Mouse (Mus musculus) spleen, adult 12 weeks (tissue): ENCODE measurements around the gene Susd3.
A peak's percentile ranks its signal among the peaks of the same experiment; 100 is the strongest.

Source experiments
- DNase-seq: peaks from one replicate; pipeline ENCODE4 v3.0.0; 2022; ENCODE audit warnings: low spot score

Gene Susd3

DNA sequence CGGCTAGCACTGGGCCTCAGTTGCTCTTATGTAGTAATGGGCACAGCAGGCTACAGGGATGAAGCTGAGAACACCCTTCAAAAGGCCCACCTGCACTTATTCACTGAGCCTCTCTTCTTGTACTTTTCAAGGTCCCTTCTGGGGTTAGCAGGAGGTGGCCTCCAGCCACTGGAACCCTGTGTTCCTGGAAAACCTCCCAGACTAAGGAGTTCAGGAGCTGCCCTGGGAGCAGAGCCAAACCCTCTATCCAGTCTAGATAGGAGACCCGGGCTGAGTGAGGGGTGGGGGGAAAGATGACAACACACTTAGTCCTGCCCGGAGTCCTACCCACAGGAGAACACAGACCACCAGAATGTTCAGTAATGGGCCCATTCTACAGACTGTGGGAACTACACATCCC, 2.5 kb downstream of the Susd3 start:
- no peak for DNase-seq

DNA sequence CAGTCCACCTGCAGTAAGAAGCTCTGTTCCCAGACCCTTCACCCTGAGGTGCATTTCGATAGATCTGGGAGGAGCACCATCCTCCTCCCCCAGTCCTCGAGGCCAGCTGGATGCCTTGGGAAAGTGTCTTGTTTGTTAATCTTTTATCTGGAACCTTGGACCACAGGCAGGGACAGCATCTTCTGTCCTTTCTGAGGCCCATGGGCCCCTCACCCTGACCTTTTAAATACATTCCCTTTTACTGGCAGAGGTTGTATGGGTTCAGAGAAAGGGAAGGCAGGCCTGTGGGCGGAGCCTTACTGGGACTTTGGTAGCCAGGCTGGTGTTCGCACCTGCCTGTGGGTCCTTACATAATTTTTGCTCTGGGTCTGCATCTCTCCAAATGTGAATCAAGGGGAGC, 3.3 kb downstream of the Susd3 start:
- DNase-seq: no peak

DNA sequence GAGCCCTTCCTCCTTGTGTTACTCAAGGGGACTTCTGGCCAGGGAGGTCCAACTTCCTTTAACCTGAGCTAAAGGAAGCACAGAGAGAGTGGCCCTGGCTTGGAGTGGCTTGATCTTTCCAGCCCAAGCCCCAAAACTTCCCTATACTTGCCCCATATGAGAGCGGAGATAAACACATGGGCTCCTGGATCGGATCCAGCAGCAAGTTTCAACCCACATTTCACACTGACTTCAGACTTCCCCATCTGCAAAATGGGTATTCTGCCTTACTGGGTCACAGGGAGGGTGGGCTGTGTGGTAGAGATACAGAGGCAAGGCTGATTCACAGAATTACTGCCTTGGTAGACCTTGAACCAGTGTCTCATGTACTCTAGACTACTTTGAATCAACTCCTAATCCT, 5.0 kb downstream of the Susd3 start:
- no peak for DNase-seq

DNA sequence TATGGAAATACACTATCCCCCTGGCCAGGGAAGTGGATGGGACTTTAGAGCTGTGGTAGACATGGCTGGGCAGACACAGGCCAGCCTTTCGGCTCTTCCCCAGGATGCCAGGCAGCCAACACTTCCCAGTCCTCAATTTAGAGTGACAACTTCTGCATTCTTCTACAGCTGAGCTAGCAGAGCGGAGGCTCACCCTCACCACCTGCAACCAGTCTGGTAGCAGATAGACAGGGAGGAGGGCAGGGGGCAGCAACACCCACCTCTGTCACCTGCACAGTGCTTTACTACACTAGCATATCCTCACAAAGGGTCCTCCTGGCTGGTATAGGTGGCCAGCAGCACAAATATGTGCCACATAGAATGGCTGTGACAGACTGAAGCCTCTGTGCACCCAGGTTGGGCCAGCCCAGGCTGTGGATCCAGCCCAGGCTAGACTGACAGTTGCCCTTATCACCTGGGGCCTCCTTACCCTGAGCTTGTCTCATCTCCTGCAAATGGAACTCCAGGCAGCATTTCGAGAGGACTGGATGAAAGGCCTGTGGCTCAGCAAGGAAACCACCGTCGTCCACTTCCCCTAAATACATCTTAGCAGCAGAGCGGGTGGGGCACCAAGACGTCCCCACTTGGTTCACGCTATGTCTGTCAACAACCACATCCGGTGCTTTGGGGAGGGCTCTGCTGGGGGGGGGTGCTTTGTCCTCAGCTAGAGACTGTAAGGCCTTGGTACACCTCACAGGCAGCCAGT, 6.0 kb downstream of the Susd3 start:
- DNase-seq: peak; percentile 62

DNA sequence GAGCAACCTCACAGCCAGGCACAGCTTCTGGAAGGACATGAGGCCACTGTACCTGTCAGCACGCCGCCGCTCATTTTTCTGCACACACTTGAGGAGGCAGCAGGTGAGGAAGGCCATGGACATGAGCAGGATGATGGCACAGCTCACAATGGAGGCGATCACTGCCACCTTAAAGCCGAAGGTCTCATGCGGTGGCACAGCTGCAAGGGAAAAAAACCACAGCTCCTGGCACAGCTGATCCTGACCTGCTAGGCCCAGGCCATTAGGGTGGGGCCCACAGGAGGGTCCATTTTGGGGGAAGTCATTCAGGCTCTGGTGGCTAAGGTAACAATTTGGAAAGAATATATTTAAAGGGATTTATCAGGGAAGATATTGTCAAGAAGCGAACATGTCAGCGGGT, 9.8 kb downstream of the Susd3 start:
- no peak for DNase-seq

DNA sequence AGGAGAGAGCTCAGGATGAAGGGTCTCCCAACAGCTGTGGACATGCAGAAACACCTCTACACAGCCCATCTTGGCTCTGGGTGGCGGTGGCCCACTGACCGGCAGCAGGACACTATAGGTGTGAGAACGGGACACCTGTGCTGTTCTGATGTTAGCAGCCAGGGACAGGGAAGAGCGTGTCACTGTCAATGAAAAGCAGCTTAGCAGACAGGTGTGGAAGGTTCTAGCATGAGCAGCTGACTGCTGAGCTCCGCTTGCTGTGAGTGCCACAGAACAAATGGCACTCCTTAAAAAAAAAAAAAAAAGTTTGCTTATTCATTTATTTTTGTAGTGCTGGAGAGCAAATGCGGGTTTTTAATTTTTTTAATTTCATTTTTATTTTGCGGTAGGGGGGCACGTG, 10.9 kb downstream of the Susd3 start:
- no peak for DNase-seq

GRCm38 (mm10) chr13:49234711-49235110, 13.8 kb downstream of the Susd3 start:
- DNase-seq: no peak

DNA sequence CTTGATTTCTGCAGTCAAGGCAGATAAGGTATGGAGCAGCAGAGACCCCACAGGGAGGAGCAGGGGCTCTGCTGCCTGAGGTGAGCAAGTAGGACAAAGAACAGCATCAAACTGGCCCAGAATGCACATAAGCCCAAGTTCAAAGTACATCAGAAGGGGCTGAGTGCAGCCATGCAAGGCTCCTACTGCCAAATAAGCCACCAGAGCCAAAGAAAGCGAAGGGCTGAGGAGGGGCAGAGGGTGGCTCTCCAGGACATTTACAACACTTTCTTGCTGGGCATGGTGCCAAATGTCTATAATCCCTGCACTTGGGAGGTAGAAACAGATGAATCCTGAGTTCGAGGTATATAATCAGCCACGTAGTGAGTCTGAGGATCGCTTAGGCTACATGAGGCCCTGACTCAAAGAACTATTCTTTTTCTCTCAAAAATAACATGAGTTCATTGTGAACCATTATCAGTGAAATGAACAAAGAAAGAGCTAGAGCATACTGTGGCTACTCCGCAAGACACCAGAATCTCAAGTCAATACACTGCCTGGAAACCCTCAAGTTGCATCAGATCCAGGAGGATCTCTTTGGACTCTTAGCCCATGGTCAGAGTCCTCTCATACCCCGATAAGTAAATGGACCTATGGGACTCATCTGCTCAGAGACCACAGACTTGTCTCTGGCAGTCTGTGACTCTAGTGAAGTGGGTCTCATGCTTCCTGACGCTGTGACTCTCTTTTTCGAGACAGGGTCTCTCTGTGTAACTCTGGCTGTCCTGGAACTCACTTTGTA, 14.5 kb downstream of the Susd3 start:
- no peak for DNase-seq

DNA sequence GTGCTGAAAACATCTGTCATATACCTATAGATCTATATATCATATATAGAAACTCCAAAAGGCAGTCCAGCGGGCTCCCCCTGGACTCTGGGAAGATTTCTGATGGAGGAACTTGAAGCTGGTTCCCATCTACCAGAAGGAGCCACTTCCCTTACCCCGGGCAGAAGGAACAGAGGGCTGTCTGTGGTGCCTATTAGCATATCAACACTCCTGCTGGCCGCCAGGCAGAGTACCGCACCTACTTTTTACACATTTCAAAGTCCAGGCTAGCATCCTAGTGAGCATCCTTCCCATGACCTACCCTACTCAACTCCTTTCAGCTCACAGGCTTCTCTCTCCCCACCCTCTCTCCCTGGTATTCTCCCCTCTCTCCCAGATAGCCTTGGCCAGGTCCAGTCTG, 22.9 kb downstream of the Susd3 start:
- DNase-seq: no peak

GRCm38 (mm10) chr13:49225159-49225558, 23.3 kb downstream of the Susd3 start:
- DNase-seq: no peak

DNA sequence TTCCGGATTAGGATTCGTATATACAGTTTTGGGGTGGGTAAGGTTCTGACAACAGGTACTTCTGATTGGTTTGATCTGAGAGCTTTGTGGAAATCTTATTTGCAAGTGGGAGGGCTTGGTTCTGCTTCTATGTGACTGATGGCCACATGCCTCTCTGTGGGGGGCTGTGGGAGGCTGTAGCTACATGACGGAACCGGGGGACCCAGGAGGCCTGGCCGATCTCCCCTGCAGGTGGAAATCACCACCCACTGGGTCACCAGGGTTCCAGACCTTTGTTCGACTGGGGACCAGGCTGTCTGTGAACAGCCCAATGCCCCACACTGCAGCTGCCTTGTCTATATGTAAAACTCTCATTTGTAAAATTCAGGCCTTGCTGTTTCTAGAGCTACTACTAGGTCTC, 23.8 kb downstream of the Susd3 start:
- DNase-seq: no peak

DNA sequence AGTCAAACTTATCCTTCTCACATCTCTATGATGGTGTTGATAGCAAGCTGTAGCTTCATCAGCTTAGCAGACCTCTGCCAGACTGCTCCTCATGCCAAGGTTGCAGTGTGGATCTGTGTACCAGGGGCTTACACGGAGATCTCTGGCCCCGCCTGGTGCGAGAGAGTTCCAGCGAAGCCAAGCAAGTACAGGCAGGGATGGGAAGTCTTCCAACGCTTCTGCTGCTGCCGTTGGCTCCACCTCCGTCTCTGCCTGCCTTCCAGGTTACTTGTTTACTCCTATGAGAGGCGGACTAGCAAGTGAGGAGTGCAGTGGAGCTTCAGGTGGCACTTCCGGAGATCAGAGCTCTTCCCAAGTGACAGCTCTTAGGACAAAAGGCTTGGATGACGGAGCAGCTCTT, 24.2 kb downstream of the Susd3 start:
- DNase-seq: no peak

GRCm38 (mm10) chr13:49220912-49221311, 27.6 kb downstream of the Susd3 start:
- no peak for DNase-seq

- DNase-seq: no peak
Observed at GRCm38 (mm10) chr13:49219367-49219766, 29.1 kb downstream of the Susd3 start.

GRCm38 (mm10) chr13:49218651-49219050, 29.9 kb downstream of the Susd3 start:
- no peak for DNase-seq

- no peak for DNase-seq
Observed at GRCm38 (mm10) chr13:49216808-49217561, 31.5 kb downstream of the Susd3 start.

- no peak for DNase-seq
Observed at GRCm38 (mm10) chr13:49216220-49216552, 32.3 kb downstream of the Susd3 start.

- DNase-seq: peak; percentile 88
Observed at GRCm38 (mm10) chr13:49215504-49216219, 32.8 kb downstream of the Susd3 start, which contains the start of gene Card19. TSS of gene Card19 (minus strand) at chr13:49216037.

DNA sequence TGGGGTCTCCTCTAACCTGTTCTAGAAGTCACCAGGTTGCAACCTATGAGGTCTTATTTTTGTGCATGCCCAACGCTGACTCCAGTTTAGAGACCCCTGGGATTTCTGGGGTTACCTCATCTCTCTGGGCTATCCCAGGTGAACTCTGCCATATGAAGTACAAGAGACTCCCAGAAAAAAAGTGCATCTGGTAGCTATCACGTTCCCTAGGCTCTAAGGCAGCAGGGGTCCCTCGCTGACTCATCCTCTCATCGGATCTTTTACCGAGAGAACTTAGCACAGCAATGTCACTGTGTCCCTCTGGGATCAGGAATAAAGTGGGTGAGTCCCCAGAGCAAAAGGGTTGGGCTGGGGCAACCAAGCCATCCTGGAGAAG, 33.4 kb downstream of the Susd3 start:
- DNase-seq: no peak

DNA sequence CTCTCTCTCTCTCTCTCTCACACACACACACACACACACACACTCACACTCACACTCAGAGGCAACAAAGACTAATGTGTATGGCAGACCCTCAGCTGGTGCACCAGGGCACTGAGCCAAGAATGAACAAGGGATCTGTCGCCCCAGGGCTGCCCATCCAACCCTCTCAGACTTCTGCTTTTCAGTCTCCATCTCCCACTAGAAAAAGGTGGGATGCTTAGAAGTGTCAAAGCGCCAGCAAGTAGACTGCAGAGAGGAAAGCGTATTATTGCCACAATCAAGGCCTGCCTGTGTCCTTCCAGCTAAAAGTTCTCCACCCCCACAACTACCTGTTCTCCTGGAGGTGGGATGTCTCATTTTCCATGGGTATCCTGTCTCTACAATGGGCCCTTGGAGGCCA, 34.1 kb downstream of the Susd3 start:
- no peak for DNase-seq

DNA sequence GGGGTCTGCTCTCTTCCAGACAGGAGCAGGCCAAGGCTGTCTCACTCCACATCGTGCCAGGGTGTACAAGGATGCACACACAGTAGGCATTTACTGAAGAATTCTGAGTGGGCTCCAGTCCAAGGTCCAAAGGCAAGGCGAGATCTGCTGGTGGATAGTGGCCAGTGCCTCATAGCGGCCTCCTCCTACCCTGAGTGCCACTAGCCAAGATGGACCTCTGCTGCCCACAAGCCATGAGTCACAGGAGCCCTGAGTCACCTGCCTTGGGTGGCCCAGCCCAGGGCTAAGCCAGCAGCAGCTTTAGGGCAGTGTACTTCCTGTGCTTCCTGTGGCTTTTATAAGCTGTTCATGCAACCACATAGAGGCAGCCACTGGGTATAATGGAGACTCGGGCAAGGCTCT, 35.0 kb downstream of the Susd3 start:
- no peak for DNase-seq

DNA sequence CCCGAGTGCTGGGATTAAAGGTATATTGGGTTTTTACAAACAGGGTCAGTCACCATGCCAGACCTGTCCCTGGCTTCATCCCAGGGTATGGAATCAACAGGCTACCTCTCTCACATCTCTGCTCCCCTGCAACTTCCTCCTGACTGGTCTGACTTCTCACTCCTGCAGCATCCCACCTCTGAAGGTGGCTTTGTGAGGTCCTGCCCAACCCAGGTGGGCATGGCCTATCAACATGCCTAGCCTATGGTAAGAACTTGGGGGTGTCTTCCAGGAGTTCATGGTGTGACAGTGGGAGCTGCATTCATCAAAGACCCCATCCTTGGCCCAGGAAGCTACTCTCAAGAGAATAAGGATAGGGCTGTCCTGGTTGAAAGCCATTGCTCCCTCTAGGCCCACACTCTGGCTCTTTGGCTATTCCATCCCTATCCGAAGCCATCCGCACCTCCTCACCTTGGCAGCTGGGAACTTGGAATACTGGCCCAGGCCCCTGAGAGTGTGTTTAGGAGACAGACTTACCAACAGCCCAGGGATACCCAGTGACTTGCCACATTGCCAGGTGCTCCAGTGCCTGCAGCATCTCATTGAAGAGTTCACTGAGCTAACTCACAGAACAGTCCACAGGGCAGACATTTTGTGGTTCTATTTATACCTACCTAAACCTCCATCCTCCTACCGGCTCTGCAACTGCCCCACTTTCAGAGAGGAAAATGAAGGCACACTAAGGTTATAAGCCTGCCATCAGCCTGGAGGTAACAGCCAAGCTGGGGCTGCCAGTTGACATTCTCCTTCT, 35.6 kb downstream of the Susd3 start:
- DNase-seq: no peak
